Mouse (Mus musculus): ENCODE data around the gene Slc2a6. TPM values are rescaled to one million over a fixed set of nuclear protein-coding genes. Genes with fewer than 3 reads are reported as not detected.

Slc2a6 gene
- total RNA-seq, 2 experiments from 2014 or later = 30.5 to 31.1 TPM

- intact Hi-C loops (cut with DNase I) = loop anchor here (2.0 to 5.0 kb wide), 2 partner anchors 108 to 392 kb away; no protein-coding TSS in a partner anchor
Measured at GRCm38 (mm10) chr2:27039286-27039685, 11.5 kb upstream of the Slc2a6 start.

GRCm38 (mm10) chr2:27038596-27038995 is 10.8 kb upstream of the Slc2a6 start:
- DNase-seq (ENCODE audit: low spot score in 2 of 2) = peak; percentile 66 to 72
- intact Hi-C loops (cut with DNase I) = loop anchor here (1.0 to 5.0 kb wide), 3 partner anchors 20 to 391 kb away; no protein-coding TSS in a partner anchor

More at GRCm38 (mm10) chr2:27039286-27039685, 11.5 kb upstream of the Slc2a6 start:
- no peak for DNase-seq (ENCODE audit: low spot score in 2 of 2)

- intact Hi-C loops (cut with DNase I) = loop anchor here (5.0 kb wide), 1 partner anchor 390 kb away; no protein-coding TSS in a partner anchor
- DNase-seq (ENCODE audit: low spot score in 2 of 2) = no peak
Measured at GRCm38 (mm10) chr2:27037008-27037407, 9.2 kb upstream of the Slc2a6 start.

GRCm38 (mm10) chr2:27036003-27036402 is 8.2 kb upstream of the Slc2a6 start:
- no peak for DNase-seq (ENCODE audit: low spot score in 2 of 2)
- intact Hi-C loops (cut with DNase I) = loop anchor here (5.0 kb wide), 1 partner anchor 389 kb away; no protein-coding TSS in a partner anchor

GRCm38 (mm10) chr2:27032361-27032760 is 4.6 kb upstream of the Slc2a6 start:
- no peak for DNase-seq (ENCODE audit: low spot score in 2 of 2)
- intact Hi-C loops (cut with DNase I) = no loop called here

GRCm38 (mm10) chr2:27028437-27029015 is 728 bp upstream of the Slc2a6 start:
- no peak for DNase-seq (ENCODE audit: low spot score in 2 of 2)
- intact Hi-C loops (cut with DNase I) = loop anchor here (5.0 to 10.0 kb wide), 2 partner anchors 116 to 394 kb away; partner anchors contain the start of genes Med22 and Rpl7a

GRCm38 (mm10) chr2:27026857-27027617 is 761 bp downstream of the Slc2a6 start:
- intact Hi-C loops (cut with DNase I) = loop anchor here (5.0 to 10.0 kb wide), 2 partner anchors 115 to 392 kb away; partner anchors contain the start of genes Med22 and Rpl7a
- DNase-seq (ENCODE audit: low spot score in 2 of 2) = no peak

GRCm38 (mm10) chr2:27026332-27026731 is 1.5 kb downstream of the Slc2a6 start:
- intact Hi-C loops (cut with DNase I) = loop anchor here (5.0 to 10.0 kb wide), 2 partner anchors 114 to 392 kb away; partner anchors contain the start of genes Med22 and Rpl7a
- DNase-seq (ENCODE audit: low spot score in 2 of 2) = no peak

GRCm38 (mm10) chr2:27025545-27025944 is 2.3 kb downstream of the Slc2a6 start:
- intact Hi-C loops (cut with DNase I) = loop anchor here (5.0 to 10.0 kb wide), 2 partner anchors 113 to 391 kb away; partner anchors contain the start of genes Med22 and Rpl7a
- DNase-seq (ENCODE audit: low spot score in 2 of 2) = no peak

GRCm38 (mm10) chr2:27024136-27024535 is 3.7 kb downstream of the Slc2a6 start:
- no peak for DNase-seq (ENCODE audit: low spot score in 2 of 2)
- intact Hi-C loops (cut with DNase I) = loop anchor here (10.0 kb wide), 1 partner anchor 389 kb away; no protein-coding TSS in a partner anchor

GRCm38 (mm10) chr2:27022612-27023011 is 5.2 kb downstream of the Slc2a6 start:
- intact Hi-C loops (cut with DNase I) = loop anchor here (10.0 kb wide), 1 partner anchor 388 kb away; no protein-coding TSS in a partner anchor
- DNase-seq (ENCODE audit: low spot score in 2 of 2) = no peak

- intact Hi-C loops (cut with DNase I) = loop anchor here (10.0 kb wide), 1 partner anchor 386 kb away; no protein-coding TSS in a partner anchor
- no peak for DNase-seq (ENCODE audit: low spot score in 2 of 2)
Measured at GRCm38 (mm10) chr2:27021103-27021502, 6.7 kb downstream of the Slc2a6 start.

GRCm38 (mm10) chr2:27019530-27019929 is 8.3 kb downstream of the Slc2a6 start:
- intact Hi-C loops (cut with DNase I) = no loop called here
- no peak for DNase-seq (ENCODE audit: low spot score in 2 of 2)

GRCm38 (mm10) chr2:27017802-27018201 is 10.0 kb downstream of the Slc2a6 start:
- DNase-seq (ENCODE audit: low spot score in 2 of 2) = peak; percentile 71 to 78

GRCm38 (mm10) chr2:27009714-27010244 is 18.0 kb downstream of the Slc2a6 start, which contains the start of gene Cacfd1:
Cacfd1 (plus strand) TSS chr2:27009926.
- intact Hi-C loops (cut with DNase I) = loop anchor here (1.0 to 5.0 kb wide), 3 partner anchors 45 to 97 kb away; partner anchors contain the start of genes Med22, Rexo4, Rpl7a and Stkld1
- peak; percentile 88 for DNase-seq (ENCODE audit: low spot score in 2 of 2)

More at GRCm38 (mm10) chr2:27017802-27018201, 10.0 kb downstream of the Slc2a6 start:
- intact Hi-C loops (cut with DNase I) = loop anchor here (1.0 kb wide), 1 partner anchor 20 kb away; no protein-coding TSS in a partner anchor

- intact Hi-C loops (cut with DNase I) = no loop called here
- DNase-seq (ENCODE audit: low spot score in 2 of 2) = no peak
Measured at GRCm38 (mm10) chr2:27007701-27008100, 20.1 kb downstream of the Slc2a6 start.

GRCm38 (mm10) chr2:27006255-27006654 is 21.5 kb downstream of the Slc2a6 start:
- peak in 1 of 2 experiments; percentile 81 for DNase-seq (ENCODE audit: low spot score in 2 of 2)
- intact Hi-C loops (cut with DNase I) = no loop called here

- DNase-seq (ENCODE audit: low spot score in 2 of 2) = no peak
- intact Hi-C loops (cut with DNase I) = no loop called here
Measured at GRCm38 (mm10) chr2:26997993-26998392, 29.8 kb downstream of the Slc2a6 start.

GRCm38 (mm10) chr2:26997498-26997897 is 30.3 kb downstream of the Slc2a6 start:
- intact Hi-C loops (cut with DNase I) = no loop called here
- no peak for DNase-seq (ENCODE audit: low spot score in 2 of 2)

- intact Hi-C loops (cut with DNase I) = no loop called here
- DNase-seq (ENCODE audit: low spot score in 2 of 2) = no peak
Measured at GRCm38 (mm10) chr2:26993936-26994335, 33.9 kb downstream of the Slc2a6 start.

Data from left cerebral cortex, postnatal 25 days (tissue).